Mouse (Mus musculus) fibroblast of lung, adult 2 months (primary cell): ENCODE measurements around the gene Rpl23a.
A peak's percentile ranks its signal among the peaks of the same experiment; 100 is the strongest.
"Not testable (repeated sequence)": the region's sequence is repeated elsewhere in the genome, so short reads cannot be mapped to it uniquely, and the experiment has no call there.

Experiments
- DNase-seq: peaks from one replicate; pipeline ENCODE4 v3.0.0-alpha.2; 2011; ENCODE audit warnings: low read depth

Gene Rpl23a

DNA sequence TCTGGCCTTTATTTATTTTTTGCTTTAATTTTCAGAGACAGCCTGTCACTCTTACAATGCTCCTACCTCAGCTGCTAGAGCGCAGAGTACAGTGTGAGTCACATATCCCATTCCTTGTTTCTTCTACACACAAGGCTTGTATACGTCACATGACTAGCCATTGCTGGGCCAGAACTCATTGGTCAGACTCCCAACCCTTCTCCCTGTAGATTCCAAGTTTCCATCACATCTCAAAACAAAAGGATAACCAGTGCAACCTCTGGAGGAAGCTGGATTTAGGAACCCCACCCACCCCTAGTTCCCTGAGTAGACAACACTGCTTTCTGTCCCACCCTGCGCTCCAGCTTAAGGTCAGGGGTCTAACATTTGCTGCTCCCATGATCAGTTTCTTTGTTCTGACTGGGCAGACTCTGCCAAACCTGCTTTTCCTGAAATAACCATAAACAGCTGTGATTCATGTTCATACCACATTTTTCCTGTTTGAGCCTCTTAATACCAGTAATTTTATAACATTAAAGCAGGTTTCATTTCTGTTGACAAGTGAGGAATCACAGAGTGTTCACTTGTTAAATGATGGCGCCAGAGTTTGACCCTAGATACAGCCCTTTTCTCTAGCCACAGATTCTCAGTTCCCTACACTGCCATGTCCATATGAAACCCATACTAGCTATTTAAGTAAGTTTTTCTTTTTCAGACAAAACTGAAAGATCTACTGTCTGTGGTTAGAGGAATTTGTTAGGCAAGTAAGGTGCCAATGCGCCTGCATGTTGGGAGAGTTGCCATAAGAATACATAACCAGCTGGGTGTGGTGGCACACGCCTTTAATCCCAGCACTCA is 36.5 kb downstream of the Rpl23a start:
- peak; percentile 81 for DNase-seq

DNA sequence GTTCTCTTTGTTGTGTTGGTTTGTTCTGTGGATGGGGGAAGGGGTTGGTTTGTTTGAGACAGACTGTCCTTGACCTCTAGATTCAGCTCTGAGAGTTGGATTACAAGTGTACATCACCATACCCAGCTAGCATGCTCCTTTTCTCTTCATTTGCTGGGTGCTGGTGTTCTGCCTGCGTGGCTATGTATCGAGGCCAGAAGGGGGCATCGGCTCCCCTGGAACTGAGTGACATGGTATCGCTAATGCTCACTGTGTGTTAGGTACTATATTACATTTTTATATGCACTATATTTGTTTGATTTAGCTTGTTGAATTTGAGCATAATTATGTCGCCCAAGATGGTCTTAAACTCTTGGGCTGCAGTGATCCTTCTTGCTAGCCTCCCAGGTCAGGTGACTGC is 37.2 kb downstream of the Rpl23a start:
- DNase-seq: no peak

DNA sequence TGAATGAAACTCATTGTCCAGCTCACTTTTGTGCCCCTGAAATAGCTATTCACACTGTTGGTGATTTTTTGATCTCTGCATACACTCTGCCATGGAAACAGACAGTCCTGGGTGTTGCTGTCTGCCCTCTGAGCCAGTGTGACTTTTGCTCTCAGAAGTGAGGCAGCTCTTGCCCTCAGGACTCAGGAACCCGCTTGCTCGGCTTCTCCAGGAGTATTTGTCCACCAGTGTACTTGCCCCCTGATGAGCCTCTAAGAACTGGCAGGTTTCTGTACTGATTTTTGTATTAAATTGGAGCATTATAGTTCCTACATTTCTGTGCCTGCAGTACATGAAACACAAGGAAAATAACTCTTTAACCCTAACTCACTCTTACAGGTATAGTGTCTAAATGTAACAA is 39.9 kb downstream of the Rpl23a start:
- no peak for DNase-seq

DNA sequence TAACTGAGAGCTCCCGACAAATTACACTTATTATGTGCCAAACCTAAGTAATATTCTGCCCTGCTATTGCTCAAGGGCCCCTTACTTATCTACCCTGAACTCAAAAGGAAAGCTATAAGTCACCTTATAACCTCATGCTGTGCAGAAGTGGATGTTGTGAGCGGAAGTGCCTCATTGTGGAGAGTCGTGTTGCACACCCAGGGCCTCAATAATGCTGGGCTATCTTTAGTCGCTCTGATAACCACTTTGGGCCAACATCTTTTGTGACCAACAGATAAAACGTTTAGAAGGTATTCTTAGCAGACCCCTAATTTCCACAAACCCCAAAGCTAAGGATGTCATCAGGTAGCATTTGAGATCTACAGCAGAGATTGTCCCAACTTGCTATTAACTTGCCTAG is 42.7 kb downstream of the Rpl23a start:
- DNase-seq: no peak

DNA sequence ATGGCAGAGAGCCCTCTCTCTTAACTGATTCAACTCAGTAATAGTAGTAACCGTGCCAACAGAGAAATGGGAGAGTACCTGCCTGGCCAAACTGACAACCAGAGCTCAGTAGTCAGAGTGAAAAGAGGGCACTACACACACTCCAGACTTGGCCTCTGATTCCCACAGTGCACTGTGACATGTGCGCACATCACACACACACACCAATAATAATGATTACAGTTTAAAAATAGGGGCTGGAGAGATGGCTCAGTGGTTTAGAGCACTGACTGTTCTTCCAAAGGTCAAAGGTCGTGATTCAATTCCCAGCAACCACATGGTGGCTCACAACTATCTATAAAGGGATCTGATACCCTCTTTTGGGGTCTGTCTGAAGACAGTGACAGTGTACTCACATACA is 45.4 kb downstream of the Rpl23a start:
- DNase-seq: no peak

DNA sequence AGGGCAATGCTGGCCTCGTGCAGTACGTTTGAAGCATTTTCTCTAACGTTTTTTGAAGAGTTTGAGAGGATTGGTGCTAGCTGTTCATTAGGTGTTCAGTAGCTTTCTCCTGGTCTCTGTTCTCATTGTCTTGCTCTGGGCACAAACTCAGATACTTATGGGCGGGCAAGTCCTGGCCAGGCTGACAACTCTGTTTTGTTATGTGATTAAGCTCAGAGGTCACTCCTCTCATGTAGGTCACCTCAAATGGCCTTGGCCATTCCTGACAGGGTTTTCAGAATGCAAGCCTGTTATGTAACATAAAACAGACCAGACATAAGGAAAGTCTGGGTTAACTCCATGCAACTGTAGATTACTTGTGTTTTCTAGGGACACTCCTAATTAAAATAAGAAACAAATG is 45.8 kb downstream of the Rpl23a start:
- no peak for DNase-seq

DNA sequence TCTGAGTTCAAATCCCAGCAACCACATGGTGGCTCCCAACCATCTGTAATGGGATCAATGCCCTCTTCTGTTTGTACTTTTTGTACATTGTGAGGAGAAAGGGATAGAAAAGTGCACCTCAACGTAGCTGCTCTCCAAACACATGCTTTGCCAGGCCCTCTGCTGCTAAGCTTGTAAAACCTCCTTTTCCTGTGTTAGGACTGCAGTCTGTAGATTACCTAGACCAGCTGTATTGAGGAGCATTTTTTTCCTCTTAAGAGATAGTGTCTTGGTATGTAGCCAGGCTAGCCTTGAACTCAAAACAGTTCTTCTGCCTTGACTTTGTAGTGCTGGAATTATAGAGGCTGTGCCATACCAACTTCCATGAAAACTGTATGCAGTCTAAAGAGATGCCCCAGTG is 47.3 kb downstream of the Rpl23a start:
- DNase-seq: no peak

DNA sequence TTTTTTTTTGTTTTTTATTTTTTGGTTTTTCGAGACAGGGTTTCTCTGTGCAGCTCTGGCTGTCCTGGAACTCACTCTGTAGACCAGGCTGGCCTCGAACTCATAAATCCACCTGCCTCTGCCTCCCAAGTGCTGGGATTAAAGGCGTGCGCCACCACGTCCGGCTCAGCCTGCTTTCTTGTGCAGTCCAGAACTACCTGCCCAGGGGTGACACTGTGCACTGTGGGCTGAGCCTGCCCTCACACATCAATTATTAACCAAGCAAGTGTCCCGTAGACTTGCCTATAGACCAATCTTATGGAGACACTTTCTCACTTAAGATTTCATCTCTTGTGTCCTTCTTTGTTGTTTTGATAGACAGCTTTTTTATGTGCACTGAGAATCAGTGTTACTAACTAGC is 48.1 kb downstream of the Rpl23a start:
- DNase-seq: not testable (repeated sequence)

DNA sequence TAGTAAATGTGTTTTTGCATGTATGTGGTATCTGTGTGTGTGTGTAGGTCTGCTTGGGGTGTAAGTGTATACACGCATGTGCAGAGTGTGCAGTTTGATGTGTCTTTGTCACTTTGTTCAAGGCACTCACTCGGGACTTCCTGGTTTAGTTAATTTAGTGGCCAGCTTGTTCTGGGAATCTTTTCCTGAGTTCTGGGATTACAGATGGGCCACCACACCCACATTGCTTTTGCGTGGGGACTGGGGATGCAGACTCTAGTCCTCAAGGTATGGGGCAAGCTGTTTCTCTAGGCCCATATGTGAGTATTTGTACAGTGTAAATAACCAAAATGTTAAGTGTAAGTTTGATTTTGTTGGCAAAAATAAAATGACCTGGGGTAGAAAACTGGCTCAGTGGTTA is 49.0 kb downstream of the Rpl23a start:
- no peak for DNase-seq

DNA sequence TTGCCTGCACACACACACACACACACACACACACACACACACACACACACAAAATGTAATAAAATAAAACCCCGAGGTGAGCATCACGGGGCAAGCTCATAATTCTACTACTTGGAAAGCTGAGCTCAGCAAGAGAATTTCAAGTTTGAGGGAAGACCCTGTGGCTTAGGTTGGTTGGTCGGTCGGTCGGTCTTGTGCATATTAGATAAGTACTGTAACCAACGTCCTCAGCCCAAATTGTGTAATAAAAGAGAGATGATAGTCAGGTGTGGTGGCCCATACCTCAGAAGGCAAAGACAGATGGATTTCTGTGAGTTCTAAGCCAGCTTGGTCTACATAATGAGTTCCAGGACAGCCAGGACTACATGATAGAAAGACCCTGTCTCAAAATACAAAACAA is 49.5 kb downstream of the Rpl23a start:
- DNase-seq: no peak
